Mouse (Mus musculus): Measurements from ENCODE around the gene Agap2. TPM values are rescaled to one million over a fixed set of nuclear protein-coding genes. Genes with fewer than 3 reads are reported as not detected.

The Agap2 gene
- polyA plus RNA-seq, 1 experiment = 45.6 TPM

DNA sequence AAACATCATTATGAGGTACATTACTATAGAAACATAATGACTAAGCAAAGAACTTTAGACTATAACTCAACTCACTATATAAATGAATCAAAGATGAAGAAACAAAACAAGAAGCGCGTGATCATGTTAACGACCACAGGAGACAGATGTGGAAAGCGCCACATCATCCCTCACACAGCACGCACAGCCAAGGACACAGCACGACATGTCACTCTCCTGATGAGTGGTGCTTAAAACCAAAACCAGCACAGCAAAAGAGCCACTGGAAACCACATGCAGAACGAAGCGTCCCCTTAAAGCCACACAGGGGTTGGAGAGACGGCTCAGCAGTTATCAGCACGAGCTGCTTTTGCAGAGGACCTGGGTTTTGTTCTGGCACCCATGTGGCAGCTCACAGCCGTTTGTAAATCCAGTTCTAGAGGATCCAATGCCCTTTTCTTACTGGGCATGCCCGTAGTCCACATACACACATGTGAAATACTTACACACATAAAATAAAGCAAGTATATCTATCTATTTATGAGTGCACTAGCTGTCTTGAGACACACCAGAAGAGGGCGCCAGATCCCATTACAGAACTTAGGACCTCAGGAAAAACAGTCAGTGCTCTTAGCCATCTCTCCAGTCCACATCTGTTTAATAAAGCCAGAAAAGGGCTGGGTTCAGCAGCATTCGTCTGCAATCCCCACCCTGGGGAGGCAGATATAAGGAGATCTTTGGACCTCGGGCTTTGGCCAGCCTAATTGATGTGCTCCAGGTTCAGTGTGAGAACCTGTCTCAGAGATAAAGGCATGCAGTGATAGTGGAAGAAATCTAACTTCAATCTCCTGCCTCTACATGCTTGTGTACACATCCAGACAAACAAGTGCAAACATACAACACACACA, 36.2 kb downstream of the Agap2 start:
- no peaks in the 10 kb centered on the region for H3K27me3 ChIP-seq (ENCODE audit: control insufficient read depth, insufficient read depth, low read length)
- no peaks in the 10 kb centered on the region; the same call in none of the 2 replicates for H3K36me3 ChIP-seq (ENCODE audit: control insufficient read depth, insufficient read depth, low read length)
- H3K27ac ChIP-seq (ENCODE audit: insufficient read depth, low read length) = no peak overlapping the region
- H3K4me1 ChIP-seq (ENCODE audit: control insufficient read depth, insufficient read depth, insufficient read length) = peaks cover 9% of the 10 kb centered on the region; the same call in 1 of the 2 replicates
- DNase-seq (ENCODE audit: low read depth in 1 of 2, low spot score in 2 of 2) = no peak
- no peak overlapping the region for H3K4me3 ChIP-seq (ENCODE audit: extremely low read depth, insufficient read depth, insufficient read length)
- 60% methylated on average over 15 of the region's 15 CpGs for WGBS
- no peak for TF ChIP-seq CTCF (IDR thresholded peaks at IDR 0.05; ENCODE audit: extremely low read depth, insufficient read depth, insufficient read length, insufficient replicate concordance)
- TF ChIP-seq POLR2A (IDR thresholded peaks at IDR 0.05; ENCODE audit: low read depth, low read length) = no peak

DNA sequence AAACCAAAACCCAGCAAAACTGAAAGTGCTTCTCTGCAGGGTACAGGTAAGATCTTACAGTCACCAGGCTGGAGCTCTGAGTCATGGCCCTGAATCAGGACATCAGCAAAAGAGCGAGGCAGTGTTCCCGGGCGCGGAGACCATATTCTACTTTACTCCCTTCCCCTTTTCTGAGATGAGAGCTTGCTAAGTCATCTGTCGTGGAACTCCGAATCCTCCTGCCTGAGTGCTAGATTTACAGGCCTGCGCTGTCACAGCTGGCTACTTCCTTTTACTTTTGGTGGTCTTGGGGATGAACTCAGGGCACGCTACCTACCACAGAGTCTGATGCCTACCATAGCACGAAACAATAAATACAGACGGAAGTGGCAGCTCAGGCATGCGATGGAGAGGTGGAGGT, 39.3 kb downstream of the Agap2 start:
- no peak for DNase-seq (ENCODE audit: low read depth in 1 of 2, low spot score in 2 of 2)
- no peak overlapping the region for H3K27ac ChIP-seq (ENCODE audit: insufficient read depth, low read length)
- TF ChIP-seq POLR2A (IDR thresholded peaks at IDR 0.05; ENCODE audit: low read depth, low read length) (no peak), CTCF (IDR thresholded peaks at IDR 0.05; ENCODE audit: extremely low read depth, insufficient read depth, insufficient read length, insufficient replicate concordance) (no peak)
- H3K36me3 ChIP-seq (ENCODE audit: control insufficient read depth, insufficient read depth, low read length) = peaks cover 17% of the 10 kb centered on the region
- H3K27me3 ChIP-seq (ENCODE audit: control insufficient read depth, insufficient read depth, low read length) = no peaks in the 10 kb centered on the region
- no peaks in the 10 kb centered on the region for H3K4me1 ChIP-seq (ENCODE audit: control insufficient read depth, insufficient read depth, insufficient read length)
- no peak overlapping the region for H3K4me3 ChIP-seq (ENCODE audit: extremely low read depth, insufficient read depth, insufficient read length)
- WGBS = 71% methylated on average over 11 of the region's 11 CpGs

DNA sequence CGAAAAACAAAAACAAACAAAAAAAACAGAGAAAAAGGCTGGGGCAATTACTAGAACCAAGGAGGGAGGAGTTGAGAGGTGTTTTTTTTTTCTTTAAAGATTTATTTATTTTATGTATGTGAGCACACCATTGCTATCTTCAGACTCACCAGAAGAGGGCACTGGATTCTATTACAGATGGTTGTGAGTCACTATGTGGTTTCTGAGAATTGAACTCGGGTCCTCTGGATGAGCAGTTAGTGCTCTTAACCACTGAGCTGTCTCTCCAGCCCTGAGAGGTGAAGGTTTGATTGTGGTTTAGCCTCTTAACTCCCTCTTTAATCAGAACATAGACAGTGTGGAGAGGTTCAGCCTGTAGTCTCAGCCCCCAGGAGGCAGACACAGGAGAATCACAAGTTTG, 40.0 kb downstream of the Agap2 start:
- peaks cover 17% of the 10 kb centered on the region for H3K36me3 ChIP-seq (ENCODE audit: control insufficient read depth, insufficient read depth, low read length)
- H3K27ac ChIP-seq (ENCODE audit: insufficient read depth, low read length) = no peak overlapping the region
- H3K4me3 ChIP-seq (ENCODE audit: extremely low read depth, insufficient read depth, insufficient read length) = no peak overlapping the region
- WGBS = 60% methylated on average over 2 of the region's 2 CpGs
- no peak for DNase-seq (ENCODE audit: low read depth in 1 of 2, low spot score in 2 of 2)
- no peak for TF ChIP-seq CTCF (IDR thresholded peaks at IDR 0.05; ENCODE audit: extremely low read depth, insufficient read depth, insufficient read length, insufficient replicate concordance)
- no peak for TF ChIP-seq POLR2A (IDR thresholded peaks at IDR 0.05; ENCODE audit: low read depth, low read length)
- H3K4me1 ChIP-seq (ENCODE audit: control insufficient read depth, insufficient read depth, insufficient read length) = no peaks in the 10 kb centered on the region
- H3K27me3 ChIP-seq (ENCODE audit: control insufficient read depth, insufficient read depth, low read length) = no peaks in the 10 kb centered on the region

DNA sequence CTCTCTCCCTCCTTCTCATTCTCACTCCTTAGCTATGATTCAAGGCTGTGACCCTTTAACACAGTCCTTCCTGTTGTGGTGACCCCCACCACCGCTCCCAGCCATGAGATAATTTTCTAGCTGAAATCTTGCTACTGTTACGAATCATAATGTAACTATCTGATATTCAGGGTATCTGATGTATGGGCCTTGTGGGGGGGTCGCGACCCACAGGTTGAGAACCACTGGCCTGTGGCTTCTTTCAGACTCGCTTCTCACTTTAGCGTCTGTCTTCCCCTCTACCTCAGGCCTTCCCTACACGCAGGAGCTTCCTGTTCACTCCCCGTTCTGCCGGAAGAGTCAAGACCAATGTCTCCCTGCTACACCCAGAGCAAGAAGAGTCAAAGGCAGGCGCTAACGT, 43.4 kb downstream of the Agap2 start:
- TF ChIP-seq POLR2A (IDR thresholded peaks at IDR 0.05; ENCODE audit: low read depth, low read length) (no peak), CTCF (IDR thresholded peaks at IDR 0.05; ENCODE audit: extremely low read depth, insufficient read depth, insufficient read length, insufficient replicate concordance) (no peak)
- H3K36me3 ChIP-seq (ENCODE audit: control insufficient read depth, insufficient read depth, low read length) = peaks cover 17% of the 10 kb centered on the region
- WGBS = 93% methylated on average over 11 of the region's 11 CpGs
- H3K4me3 ChIP-seq (ENCODE audit: extremely low read depth, insufficient read depth, insufficient read length) = no peak overlapping the region
- H3K27ac ChIP-seq (ENCODE audit: insufficient read depth, low read length) = no peak overlapping the region
- no peaks in the 10 kb centered on the region for H3K27me3 ChIP-seq (ENCODE audit: control insufficient read depth, insufficient read depth, low read length)
- H3K4me1 ChIP-seq (ENCODE audit: control insufficient read depth, insufficient read depth, insufficient read length) = peaks cover 3% of the 10 kb centered on the region; the same call in 1 of the 2 replicates
- no peak for DNase-seq (ENCODE audit: low read depth in 1 of 2, low spot score in 2 of 2)

DNA sequence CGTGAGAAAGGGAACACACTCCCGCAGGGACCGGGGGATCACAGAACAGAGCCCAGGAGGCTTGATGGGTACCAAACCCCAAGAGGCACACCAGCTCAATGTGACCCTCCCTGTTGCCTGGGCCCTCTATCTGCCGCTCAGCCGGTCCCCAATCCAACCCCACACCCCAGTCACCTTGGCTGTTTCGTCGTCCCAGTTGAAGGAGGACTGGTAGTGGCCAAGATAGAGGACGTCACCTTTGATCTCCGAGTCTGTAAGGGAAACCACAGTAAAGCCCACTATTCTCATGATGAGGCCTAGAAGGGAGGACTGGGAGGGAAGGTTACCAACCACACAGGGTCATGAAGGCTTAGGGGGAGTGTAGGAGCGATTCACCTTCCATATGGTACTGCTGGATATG, 44.1 kb downstream of the Agap2 start:
- H3K4me1 ChIP-seq (ENCODE audit: control insufficient read depth, insufficient read depth, insufficient read length) = peaks cover 3% of the 10 kb centered on the region; the same call in 1 of the 2 replicates
- 96% methylated on average over 10 of the region's 10 CpGs for WGBS
- no peak for TF ChIP-seq CTCF (IDR thresholded peaks at IDR 0.05; ENCODE audit: extremely low read depth, insufficient read depth, insufficient read length, insufficient replicate concordance)
- TF ChIP-seq POLR2A (IDR thresholded peaks at IDR 0.05; ENCODE audit: low read depth, low read length) = no peak
- H3K4me3 ChIP-seq (ENCODE audit: extremely low read depth, insufficient read depth, insufficient read length) = no peak overlapping the region
- no peaks in the 10 kb centered on the region for H3K27me3 ChIP-seq (ENCODE audit: control insufficient read depth, insufficient read depth, low read length)
- no peak for DNase-seq (ENCODE audit: low read depth in 1 of 2, low spot score in 2 of 2)
- peaks cover 17% of the 10 kb centered on the region for H3K36me3 ChIP-seq (ENCODE audit: control insufficient read depth, insufficient read depth, low read length)
- no peak overlapping the region for H3K27ac ChIP-seq (ENCODE audit: insufficient read depth, low read length)

DNA sequence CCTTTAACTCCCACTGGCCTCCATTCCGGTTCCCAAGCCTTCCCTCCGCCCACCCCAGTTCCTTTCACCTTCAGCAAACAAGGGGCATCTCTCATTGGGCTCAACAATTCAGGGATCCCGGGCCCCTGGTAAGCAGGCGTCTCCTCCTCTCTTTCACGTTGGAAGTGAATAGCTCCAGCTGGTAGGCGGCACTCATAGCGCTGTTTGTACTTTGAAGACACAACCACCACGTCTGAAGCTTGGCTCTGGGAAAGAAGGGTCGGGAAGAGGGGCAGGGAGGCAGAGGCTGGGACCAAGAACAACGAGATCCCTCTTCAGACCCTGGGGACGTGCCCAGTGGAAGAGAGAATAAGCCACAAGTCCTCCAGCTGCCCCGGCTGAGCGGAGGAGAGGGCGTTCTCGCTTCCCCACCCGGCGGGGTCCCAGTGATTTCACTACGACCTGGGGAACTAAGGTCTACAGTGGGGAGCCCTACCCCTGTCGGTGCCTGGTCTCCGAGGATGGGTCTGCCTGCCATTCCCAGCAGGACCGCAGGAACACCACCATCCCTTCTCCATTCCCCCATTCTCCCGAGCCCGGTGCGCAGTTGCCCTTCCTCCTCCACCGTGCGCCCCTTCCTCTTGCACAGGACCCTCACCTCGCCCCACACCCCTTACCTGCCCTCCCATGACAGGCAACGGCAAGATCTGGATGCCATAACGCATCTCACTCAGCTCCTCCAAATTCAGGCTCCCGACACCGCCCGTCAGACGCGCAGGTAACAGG, 45.4 kb downstream of the Agap2 start:
- peak overlapping the region; percentile 80 for H3K4me3 ChIP-seq (ENCODE audit: extremely low read depth, insufficient read depth, insufficient read length)
- 5% methylated on average over 34 of the region's 34 CpGs for WGBS
- peaks cover 3% of the 10 kb centered on the region; the same call in 1 of the 2 replicates for H3K4me1 ChIP-seq (ENCODE audit: control insufficient read depth, insufficient read depth, insufficient read length)
- TF ChIP-seq POLR2A (IDR thresholded peaks at IDR 0.05; ENCODE audit: low read depth, low read length) (no peak), CTCF (IDR thresholded peaks at IDR 0.05; ENCODE audit: extremely low read depth, insufficient read depth, insufficient read length, insufficient replicate concordance) (no peak)
- DNase-seq (ENCODE audit: low read depth in 1 of 2, low spot score in 2 of 2) = no peak
- peaks cover 17% of the 10 kb centered on the region for H3K36me3 ChIP-seq (ENCODE audit: control insufficient read depth, insufficient read depth, low read length)
- H3K27ac ChIP-seq (ENCODE audit: insufficient read depth, low read length) = no peak overlapping the region
- H3K27me3 ChIP-seq (ENCODE audit: control insufficient read depth, insufficient read depth, low read length) = no peaks in the 10 kb centered on the region
